Mouse (Mus musculus) activated CD4-positive, CD25-positive, alpha-beta regulatory T cell, adult 4 months (primary cell): ENCODE measurements around the gene D930020B18Rik. TPM values are rescaled to one million over a fixed set of nuclear protein-coding genes. Genes with fewer than 3 reads are reported as not detected.

Experiments
- ATAC-seq: one replicate; pipeline ENCODE4 v1.8.0; 2017
- polyA plus RNA-seq, 2 experiments: library from polyadenylated mRNA; unstranded; fragments of 100-300 nt; shearing (Covaris generic); gene quantifications; one replicate each; pipeline ENCODE4 v1.2.1; 2017

Gene D930020B18Rik
- polyA plus RNA-seq, 2 experiments from 2014 or later = 0.29 to 0.41 TPM

DNA sequence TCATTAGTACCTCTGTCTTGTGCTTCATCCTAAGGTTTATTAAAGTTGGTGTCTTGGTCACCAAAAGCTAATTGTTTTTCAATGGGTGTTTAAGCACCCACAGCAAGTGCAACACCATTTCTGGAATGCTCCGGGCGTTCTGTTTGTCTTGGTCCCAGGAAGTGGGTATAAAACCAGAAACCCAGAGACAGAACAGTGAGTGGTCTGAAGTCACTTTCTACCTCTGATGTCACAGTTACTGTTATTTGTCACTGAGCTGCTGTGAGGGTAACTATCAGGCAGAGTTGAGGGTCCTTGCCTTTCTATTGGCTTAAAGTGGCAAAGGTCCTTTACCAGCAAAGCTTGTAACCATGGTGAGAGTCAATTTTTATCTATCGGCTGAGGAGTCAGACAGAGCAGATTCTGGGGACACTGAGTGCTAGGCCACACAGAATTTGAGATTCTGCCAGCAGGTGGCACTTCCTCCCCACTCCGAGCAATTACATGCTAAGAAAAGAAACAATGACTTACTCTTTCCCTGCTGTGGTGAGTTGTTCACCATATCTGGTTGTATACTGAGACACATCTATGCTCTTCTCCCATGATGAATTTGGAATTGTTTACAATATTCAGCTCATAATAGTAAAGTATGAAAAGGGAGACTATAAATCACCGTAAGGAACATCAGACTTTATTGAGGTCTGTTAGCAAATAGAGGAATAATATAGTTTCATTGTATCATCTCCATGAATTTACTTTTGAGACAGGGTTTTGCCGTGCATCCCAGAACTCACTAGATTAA, 1.0 kb upstream of the D930020B18Rik start:
- ATAC-seq = peak; percentile 77

DNA sequence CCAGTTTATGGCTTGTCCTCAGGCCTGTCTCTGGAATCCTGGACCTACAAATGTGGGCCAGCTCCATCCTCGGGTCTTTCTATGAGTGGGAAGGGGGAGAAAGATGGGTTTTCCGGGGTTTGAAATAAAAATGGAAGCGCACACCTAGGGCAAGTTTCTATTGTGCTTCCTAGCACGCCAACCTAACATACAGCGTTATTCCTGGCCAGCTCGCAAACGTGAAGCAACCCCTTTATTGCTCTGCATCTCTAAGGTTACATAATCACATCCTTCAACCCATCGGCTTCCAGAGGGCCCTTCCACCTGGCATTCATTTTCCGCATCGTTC, 480 bp upstream of the D930020B18Rik start:
- no peak for ATAC-seq

GRCm38 (mm10) chr10:121642054-121642947, 913 bp downstream of the D930020B18Rik start:
- ATAC-seq = no peak

DNA sequence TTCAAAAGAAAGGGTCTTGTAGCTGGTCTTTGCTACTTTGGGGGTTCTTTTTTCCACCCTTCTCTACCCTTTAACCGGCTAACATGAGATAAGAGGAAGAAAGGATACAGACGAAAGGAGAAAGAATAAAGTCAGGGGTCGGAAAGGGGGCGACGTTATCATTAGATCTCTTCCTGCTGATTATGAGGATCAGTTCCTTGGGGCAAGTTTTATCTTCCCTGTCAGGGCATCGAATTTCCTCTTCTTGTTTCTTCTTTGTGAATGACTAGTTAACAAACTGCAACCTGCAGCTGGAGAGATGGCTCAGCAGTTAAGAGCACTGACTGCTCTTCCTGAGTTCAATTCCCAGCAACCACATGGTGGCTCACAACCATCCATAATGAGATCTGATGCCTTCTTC, 4.9 kb downstream of the D930020B18Rik start:
- ATAC-seq = no peak

GRCm38 (mm10) chr10:121653079-121653478, 11.7 kb downstream of the D930020B18Rik start:
- no peak for ATAC-seq

GRCm38 (mm10) chr10:121655907-121656306, 14.5 kb downstream of the D930020B18Rik start:
- ATAC-seq = no peak

DNA sequence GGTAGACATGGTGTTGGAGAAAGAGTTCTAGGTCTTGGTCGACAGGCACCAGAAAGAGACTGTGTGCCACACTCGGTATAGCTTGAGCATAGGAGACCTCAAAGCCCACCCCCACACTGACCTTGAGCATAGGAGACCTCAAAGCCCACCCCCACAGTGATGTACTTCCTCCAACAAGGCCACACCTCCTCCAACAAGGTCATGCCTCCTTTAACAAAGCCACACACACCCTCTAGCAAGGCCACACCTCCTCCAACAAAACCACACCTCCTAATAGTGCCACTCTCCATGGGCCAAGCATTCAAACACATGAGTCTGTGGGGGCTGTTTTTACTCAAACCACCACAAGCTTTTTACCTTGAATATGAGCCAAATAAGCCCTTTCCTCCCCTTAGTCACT, 21.3 kb downstream of the D930020B18Rik start:
- ATAC-seq = no peak

DNA sequence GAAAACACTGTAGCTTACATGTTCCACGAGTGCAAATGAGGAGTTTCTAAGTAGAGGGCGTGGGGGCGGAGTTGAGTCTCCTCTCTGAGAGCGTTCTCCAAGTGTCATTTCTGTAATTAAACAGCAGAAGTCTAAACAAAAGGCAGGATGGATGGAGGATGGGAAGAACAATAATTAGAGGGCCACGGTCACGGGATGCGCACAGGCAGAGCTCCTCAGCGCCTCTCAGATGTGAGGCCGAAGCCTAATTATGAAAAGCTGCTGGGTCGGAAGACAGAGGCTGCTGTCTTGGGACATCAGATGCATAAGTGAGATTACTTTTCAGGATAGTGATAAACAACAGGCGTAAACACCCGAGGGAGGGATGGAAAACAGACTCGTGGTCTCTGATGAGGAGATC, 22.2 kb downstream of the D930020B18Rik start:
- ATAC-seq = no peak

DNA sequence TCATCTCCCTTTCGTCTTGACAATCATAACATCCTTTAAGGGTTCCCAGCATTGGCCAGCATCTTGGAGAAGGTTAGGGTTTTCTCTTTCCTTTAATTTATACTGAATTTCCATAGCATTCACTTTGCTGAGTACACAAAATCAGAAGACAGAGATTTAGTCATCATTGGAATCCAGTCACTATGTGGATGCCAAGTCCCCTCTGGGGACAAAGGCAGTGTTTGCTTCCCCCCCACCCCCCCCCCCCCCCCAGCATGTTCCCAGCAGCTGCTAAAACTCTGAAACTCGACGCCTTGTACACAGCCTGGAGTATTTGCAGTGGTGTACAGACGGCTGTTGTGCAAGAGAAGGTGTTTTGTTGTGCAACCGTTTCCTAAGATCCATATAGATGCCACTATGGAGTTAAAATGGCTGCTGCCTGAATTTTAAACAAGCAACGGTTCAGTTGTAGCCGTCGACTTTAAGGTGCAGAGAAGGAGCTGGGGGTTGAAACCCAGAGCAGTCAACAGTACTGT, 24.3 kb downstream of the D930020B18Rik start:
- ATAC-seq = no peak

DNA sequence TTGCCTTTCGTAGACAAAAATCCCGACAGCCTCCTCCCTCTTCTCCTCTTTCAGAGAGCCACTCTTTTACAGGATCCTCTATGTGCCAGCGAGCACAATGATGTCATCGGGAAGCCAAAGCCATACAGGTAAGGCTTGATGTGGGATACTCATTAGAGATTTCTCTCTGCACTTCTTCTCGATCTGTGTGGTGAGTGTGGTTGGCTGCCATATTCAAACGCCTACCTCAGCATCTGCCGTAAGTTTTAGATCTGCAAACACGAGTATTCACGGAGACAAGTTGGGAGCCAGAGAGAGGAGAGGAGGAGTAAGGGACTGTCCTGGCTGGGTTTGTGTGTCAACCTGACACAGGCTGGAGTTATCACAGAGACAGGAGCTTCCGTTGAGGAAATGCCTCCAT, 27.7 kb downstream of the D930020B18Rik start:
- no peak for ATAC-seq

DNA sequence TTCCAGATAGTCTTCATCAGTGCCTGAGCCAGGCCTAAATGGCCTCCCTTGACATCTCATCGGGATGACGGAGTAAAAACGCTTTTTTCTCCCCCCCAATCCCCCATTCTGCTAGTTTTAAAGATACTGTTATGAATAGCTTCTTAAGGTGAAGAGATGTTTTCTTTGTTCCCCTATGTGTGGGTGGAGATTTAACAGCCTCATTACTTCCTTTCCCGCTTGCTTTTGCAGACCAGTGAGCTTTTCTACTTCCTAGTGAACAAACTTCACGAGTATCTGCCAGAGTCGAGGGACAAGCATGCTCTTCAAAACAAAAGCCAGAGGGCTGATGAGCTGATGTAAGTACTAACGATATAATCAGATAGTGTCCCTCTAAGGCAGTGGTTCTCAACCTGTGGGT, 35.6 kb downstream of the D930020B18Rik start:
- no peak for ATAC-seq

DNA sequence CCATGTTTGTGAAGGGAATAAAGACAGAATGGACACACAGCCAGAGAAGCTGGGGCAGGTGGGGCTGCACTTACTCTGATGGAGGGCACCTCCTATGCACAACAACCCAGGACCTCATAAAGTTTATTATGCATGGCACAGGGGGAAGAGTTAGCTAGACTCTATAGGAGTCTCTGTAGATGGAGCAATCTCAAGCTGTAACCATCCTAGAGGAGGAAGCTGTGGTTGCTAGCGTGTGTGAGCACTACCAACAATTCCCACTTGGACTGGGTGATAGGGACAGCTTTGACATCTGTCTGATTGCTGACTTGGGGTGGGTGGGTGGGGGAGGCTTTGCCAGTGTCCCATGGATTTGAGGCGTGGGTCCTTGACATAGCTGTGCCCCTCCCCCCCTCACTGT, 39.5 kb downstream of the D930020B18Rik start:
- no peak for ATAC-seq

GRCm38 (mm10) chr10:121682539-121682938, 41.2 kb downstream of the D930020B18Rik start:
- ATAC-seq = no peak

- ATAC-seq = no peak
These were observed 44.8 kb downstream of the D930020B18Rik start for GRCm38 (mm10) chr10:121686153-121686660.

DNA sequence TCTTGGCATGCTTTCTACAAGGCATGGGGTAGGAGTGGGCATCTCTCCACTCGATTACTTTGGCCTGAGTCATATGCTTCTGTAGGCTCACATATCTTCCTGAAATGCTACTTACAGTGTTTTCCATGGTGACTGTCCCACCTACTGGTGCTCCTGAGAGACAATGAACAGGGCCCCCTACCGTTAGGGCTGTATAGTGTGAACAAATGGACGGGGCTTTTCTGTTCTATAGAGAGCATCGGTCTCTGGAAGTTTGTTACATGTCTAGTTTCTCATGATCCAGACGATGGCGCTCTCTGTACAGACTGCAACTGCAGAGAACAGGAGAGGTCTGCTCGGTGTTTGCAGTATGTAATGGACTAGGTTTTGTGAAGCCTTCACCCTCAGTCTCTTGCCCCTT, 46.1 kb downstream of the D930020B18Rik start:
- ATAC-seq = no peak

GRCm38 (mm10) chr10:121689591-121690314, 48.4 kb downstream of the D930020B18Rik start:
- ATAC-seq = no peak

DNA sequence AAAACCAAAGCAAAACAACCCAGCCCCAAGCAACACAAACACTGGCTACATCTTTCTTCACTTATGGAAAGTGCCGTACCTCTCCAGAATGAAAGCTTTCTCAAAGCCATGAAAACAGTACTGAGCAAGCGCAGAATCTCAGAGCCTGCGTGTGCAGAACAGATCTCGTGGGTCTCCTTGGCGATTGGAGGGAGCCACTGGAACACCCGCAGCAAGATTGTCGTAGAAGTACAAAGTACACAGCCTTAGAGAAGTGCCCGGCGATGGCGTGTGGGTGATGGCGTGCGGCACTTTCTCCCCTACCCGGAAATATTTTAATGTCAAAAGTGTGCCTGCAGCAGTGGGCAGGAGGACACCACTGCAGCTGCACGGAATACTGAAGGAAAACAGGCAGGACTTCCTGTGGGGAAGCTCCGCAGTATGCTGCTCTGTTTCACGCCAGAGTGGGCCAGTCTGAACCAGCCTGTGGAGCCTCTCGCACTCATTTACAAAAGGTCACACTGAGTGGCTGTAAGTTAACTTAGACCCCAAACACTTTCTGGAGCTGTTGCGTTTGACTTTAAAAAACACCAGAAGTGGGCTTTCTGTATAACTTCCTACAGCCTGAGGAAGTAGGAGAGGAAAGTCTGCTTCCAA, 51.7 kb downstream of the D930020B18Rik start:
- ATAC-seq = no peak

DNA sequence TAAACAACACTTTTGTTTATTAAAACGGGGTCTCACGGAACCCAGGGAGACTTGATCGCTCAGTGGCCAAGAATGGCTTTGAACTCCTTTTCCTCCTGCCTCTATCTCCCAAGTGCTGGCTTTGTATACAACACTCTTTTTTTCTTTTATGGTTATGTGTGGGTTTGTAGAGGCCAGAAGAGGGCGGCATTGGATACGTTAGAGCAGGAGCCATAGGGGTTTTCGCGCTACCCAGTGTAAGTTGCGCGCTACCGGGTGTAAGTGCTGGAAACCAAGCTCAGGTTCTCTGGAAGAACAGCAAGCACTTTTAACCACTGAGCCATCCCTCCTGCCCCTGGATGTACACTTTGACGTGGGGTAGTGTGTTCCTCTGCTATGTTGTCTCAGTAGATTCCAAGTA, 53.2 kb downstream of the D930020B18Rik start:
- ATAC-seq = no peak

GRCm38 (mm10) chr10:121701296-121702248, 60.2 kb downstream of the D930020B18Rik start:
- ATAC-seq = peak; percentile 66

GRCm38 (mm10) chr10:121703619-121704018, 62.2 kb downstream of the D930020B18Rik start:
- ATAC-seq = no peak

- no peak for ATAC-seq
These were observed 63.5 kb downstream of the D930020B18Rik start for GRCm38 (mm10) chr10:121704871-121705270.
